Mouse (Mus musculus): ENCODE measurements around the gene Apol6. TPM values are rescaled to one million over a fixed set of nuclear protein-coding genes. Genes with fewer than 3 reads are reported as not detected.

Apol6 gene
- total and polyA plus RNA-seq, 3 experiments = not detected

DNA sequence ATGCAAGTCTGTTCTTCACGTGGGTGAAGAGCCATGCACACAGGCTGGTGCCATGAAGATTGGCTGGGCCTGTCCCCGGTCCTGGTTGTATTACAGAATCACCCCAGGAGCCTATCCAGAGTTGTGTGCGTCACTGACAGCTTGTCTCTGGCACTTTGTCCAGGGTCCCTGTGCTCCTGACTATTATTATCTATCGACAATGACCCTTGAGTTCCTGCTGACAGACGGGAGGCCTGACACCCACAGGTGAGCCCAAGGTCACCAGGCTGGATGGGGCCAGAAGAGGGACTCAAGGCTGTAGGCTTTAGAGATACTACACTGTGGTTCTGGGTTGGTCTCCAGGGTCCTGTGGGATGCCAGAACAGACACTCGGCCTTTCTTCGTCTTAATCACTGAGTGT lies 25.0 kb upstream of the Apol6 start:
- Histone ChIP-seq H3K4me3 (replicated peaks in 1 of 3; ENCODE audit: low read depth in 2 of 3, low read length in 2 of 3, poor library complexity in 1 of 3) (no peak overlapping the region), H3K9me3 (replicated peaks; ENCODE audit: low read length) (no peaks in the 10 kb centered on the region), H3K4me2 (ENCODE audit: insufficient read depth, low read depth, poor library complexity, severe bottlenecking) (no peak overlapping the region), H3K4me1 (ENCODE audit: control insufficient read depth in 1 of 2, insufficient read depth in 2 of 2) (peaks cover 7 to 9% of the 10 kb centered on the region in 2 experiments; a peak in 3 of 4 replicates), H3K27ac (ENCODE audit: insufficient read depth, low read depth) (no peak overlapping the region), H3K36me3 (replicated peaks in 1 of 2; ENCODE audit: control insufficient read depth in 1 of 2, insufficient read depth in 1 of 2, low read length in 1 of 2) (no peaks in the 10 kb centered on the region), H3K27me3 (replicated peaks) (peaks cover 95% of the 10 kb centered on the region), H3K9ac (ENCODE audit: insufficient read depth, low read depth) (no peak overlapping the region), H3K79me2 (replicated peaks; ENCODE audit: control insufficient read depth, extremely low read depth, insufficient read depth, poor library complexity, severe bottlenecking) (no peaks in the 10 kb centered on the region)
- TF ChIP-seq CHD2 (IDR thresholded peaks at IDR 0.05; ENCODE audit: low read length) (no peak), ZMIZ1 (IDR thresholded peaks at IDR 0.05; ENCODE audit: low read depth, low read length) (no peak)
- no peak for DNase-seq (ENCODE audit: extremely low read depth)
- dilution Hi-C loops (cut with MboI; ENCODE audit: extremely low pct_ligation_motif_present, extremely low pct_unique_long_range_greater_than_20kb, low sequenced_read_pairs) (no loop called here), in situ Hi-C loops (cut with MboI; ENCODE audit: low pct_ligation_motif_present, low pct_unique_long_range_greater_than_20kb, low sequenced_read_pairs) (no loop called here)

GRCm38 (mm10) chr15:77020136-77020535 lies 24.4 kb upstream of the Apol6 start:
- H3K27me3 ChIP-seq (replicated peaks) = peaks cover 95% of the 10 kb centered on the region
- TF ChIP-seq ZNF384 (IDR thresholded peaks at IDR 0.05; ENCODE audit: low read depth, low read length) (no peak), JUND (conservative IDR thresholded peaks at IDR 0.05; ENCODE audit: low read depth, low read length) (no peak), MXI1 (IDR thresholded peaks at IDR 0.05; ENCODE audit: low read depth, low read length) (no peak), SIN3A (IDR thresholded peaks at IDR 0.05; ENCODE audit: low read length) (no peak), CHD2 (IDR thresholded peaks at IDR 0.05; ENCODE audit: low read length) (no peak), POLR2AphosphoS2 (IDR thresholded peaks at IDR 0.05; ENCODE audit: low read depth, low read length) (no peak), UBTF (IDR thresholded peaks at IDR 0.05; ENCODE audit: low read depth, low read length) (no peak), NRF1 (IDR thresholded peaks at IDR 0.05; ENCODE audit: low read depth, low read length) (no peak), BHLHE40 (IDR thresholded peaks at IDR 0.05; ENCODE audit: low read depth, low read length) (no peak), USF2 (conservative IDR thresholded peaks at IDR 0.05; ENCODE audit: low read depth, low read length) (no peak), IRF4 (IDR thresholded peaks at IDR 0.05; ENCODE audit: low read depth, low read length) (no peak), RCOR1 (conservative IDR thresholded peaks at IDR 0.05; ENCODE audit: low read depth, low read length) (no peak), KAT2A (IDR thresholded peaks at IDR 0.05; ENCODE audit: insufficient replicate concordance, low read length) (no peak), ZC3H11A (IDR thresholded peaks at IDR 0.05; ENCODE audit: low read depth, low read length) (no peak), TCF12 (IDR thresholded peaks at IDR 0.05; ENCODE audit: low read depth, low read length) (no peak), E2F4 (IDR thresholded peaks at IDR 0.05; ENCODE audit: insufficient replicate concordance, low read depth, low read length) (no peak), CHD1 (IDR thresholded peaks at IDR 0.05; ENCODE audit: low read depth, low read length) (no peak), MAFK (IDR thresholded peaks at IDR 0.05; ENCODE audit: insufficient replicate concordance, low read length) (no peak)
- in situ Hi-C loops (cut with MboI; ENCODE audit: low pct_ligation_motif_present, low pct_unique_long_range_greater_than_20kb, low sequenced_read_pairs) (no loop called here), dilution Hi-C loops (cut with MboI; ENCODE audit: extremely low pct_ligation_motif_present, extremely low pct_unique_long_range_greater_than_20kb, low sequenced_read_pairs) (no loop called here)
- DNase-seq (ENCODE audit: extremely low read depth) = no peak
- no peak overlapping the region for H3K27ac ChIP-seq (ENCODE audit: insufficient read depth, low read depth)
- H3K36me3 ChIP-seq (replicated peaks in 1 of 2; ENCODE audit: control insufficient read depth in 1 of 2, insufficient read depth in 1 of 2, low read length in 1 of 2) = no peaks in the 10 kb centered on the region
- H3K4me3 ChIP-seq (replicated peaks in 1 of 3; ENCODE audit: low read depth in 2 of 3, low read length in 2 of 3, poor library complexity in 1 of 3) = no peak overlapping the region
- no peaks in the 10 kb centered on the region for H3K9me3 ChIP-seq (replicated peaks; ENCODE audit: low read length)
- H3K9ac ChIP-seq (ENCODE audit: insufficient read depth, low read depth) = no peak overlapping the region
- no peaks in the 10 kb centered on the region for H3K79me2 ChIP-seq (replicated peaks; ENCODE audit: control insufficient read depth, extremely low read depth, insufficient read depth, poor library complexity, severe bottlenecking)
- no peak overlapping the region for H3K4me2 ChIP-seq (ENCODE audit: insufficient read depth, low read depth, poor library complexity, severe bottlenecking)
- H3K4me1 ChIP-seq (ENCODE audit: control insufficient read depth in 1 of 2, insufficient read depth in 2 of 2) = peaks cover 7 to 9% of the 10 kb centered on the region in 2 experiments; a peak in 3 of 4 replicates

Data from CH12.LX (cell line).